In the genomic region with DNA sequence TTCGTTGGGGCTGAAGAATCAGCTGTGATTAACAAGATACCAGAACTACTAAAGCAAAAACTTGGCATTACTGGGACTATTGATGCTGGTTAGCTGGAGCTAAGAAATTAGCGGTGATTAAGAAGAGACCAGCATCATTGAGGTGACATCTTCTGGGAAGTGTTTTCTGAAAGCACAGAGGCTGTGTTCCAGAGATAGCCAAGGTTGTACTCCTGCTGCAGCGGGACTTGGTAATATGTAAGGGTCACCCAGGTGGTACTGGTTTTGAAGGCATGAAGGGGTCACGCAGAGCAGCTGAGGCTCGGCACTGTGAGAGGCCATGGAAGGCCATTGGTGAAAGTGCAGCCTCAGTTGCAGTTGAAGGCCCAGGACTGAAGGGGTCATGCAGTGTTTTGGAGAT, we compare ENCODE assay signal across 8 mouse cellular contexts. TPM values are rescaled to one million over a fixed set of nuclear protein-coding genes. Genes with fewer than 3 reads are reported as not detected.
DNase-seq lines count a peak whose midpoint lies in the region; TF ChIP-seq lines count a peak whose summit lies in the region.
"Not testable (repeated sequence)": the region's sequence is repeated elsewhere in the genome, so short reads cannot be mapped to it uniquely, and the experiment has no call there.

No protein-coding gene starts in this region.

- not testable (repeated sequence) for H3K27me3 ChIP-seq in cerebellum, adult 2 months (ENCODE audit: control insufficient read depth, insufficient read depth, low read length)

- not testable (repeated sequence) for TF ChIP-seq POLR2A in cerebellum, adult 2 months (IDR thresholded peaks at IDR 0.05; ENCODE audit: borderline replicate concordance, insufficient read depth, low read length)

- DNase-seq in CD8-positive naive resting alpha-beta T cell, adult 2 months (ENCODE audit: low read depth in 2 of 2, low spot score in 2 of 2) = peak; percentile 29 to 37
- DNase-seq in cerebellum, adult 2 months = peak; percentile 16 to 24
- peak; percentile 29 to 37 for DNase-seq in frontal cortex, postnatal 25 days (ENCODE audit: low spot score in 2 of 2)
- DNase-seq in heart, adult 9 months (ENCODE audit: low spot score in 2 of 2) = peak; percentile 48 to 54
- peak; percentile 40 for DNase-seq in layer of hippocampus, adult 11-12 months (ENCODE audit: low spot score)
- peak; percentile 43 to 51 for DNase-seq in lung, postnatal 4 days
- peak; percentile 20 for DNase-seq in ovary, postnatal 36 days (ENCODE audit: low spot score)
- peak; percentile 15 to 24 for DNase-seq in thymus, postnatal 36 days

- not testable (repeated sequence) for H3K4me1 ChIP-seq in cerebellum, adult 2 months (ENCODE audit: control insufficient read depth, insufficient read depth, low read length)

- not testable (repeated sequence) for TF ChIP-seq CTCF in cerebellum, adult 2 months (IDR thresholded peaks at IDR 0.05; ENCODE audit: borderline replicate concordance, insufficient read depth, low read depth, low read length)

- 96% methylated on average over 5 of the region's 5 CpGs for WGBS in cerebellum, adult 2 months

- H3K27ac ChIP-seq in cerebellum, adult 2 months (ENCODE audit: insufficient read depth, low read length) = not testable (repeated sequence)

- not testable (repeated sequence) for H3K4me3 ChIP-seq in cerebellum, adult 2 months (replicated peaks; ENCODE audit: insufficient read depth, low read depth, low read length)

RNA-seq across cellular contexts. Expression of a gene that starts 37.8 kb away (rescaled TPM):
- 37.2 and 38.2 TPM in 2 replicates for polyA plus RNA-seq in cerebellum, adult 2 months (2012; rRNA removed)
